Mouse (Mus musculus) kidney, adult 2 months (tissue): ENCODE measurements around the gene Mta1.
A peak's percentile ranks its signal among the peaks of the same experiment; 100 is the strongest.

Source experiments
- CTCF ChIP-seq: fragments of 200-500 bp; conservative IDR thresholded peaks from 2 replicates; pipeline ENCODE4 v1.5.1; 2011; ENCODE audit warnings: low read depth, mild to moderate bottlenecking, control low read depth, low read length, moderate library complexity, mixed read lengths; ENCODE audit not compliant: insufficient read depth, insufficient read length
- POLR2A ChIP-seq: fragments of 200-500 bp; IDR thresholded peaks from one replicate; pipeline ENCODE4 v1.6.1; 2011; ENCODE audit warnings: low read depth, low read length, control low read depth

GRCm38 (mm10) chr12:113144001-113144756 lies 46.1 kb downstream of the Mta1 start:
- TF ChIP-seq CTCF: peak; percentile 74
- no peak for TF ChIP-seq POLR2A
